Mouse (Mus musculus) lung, embryonic 15.5 days (tissue): ENCODE data around the gene Kcnh8. TPM values are rescaled to one million over a fixed set of nuclear protein-coding genes. Genes with fewer than 3 reads are reported as not detected.

Experiments
- ATAC-seq: fragments of 200-750 bp; cut with Nextera tagmentation; 2 replicates; pipeline ENCODE4 v1.8.0; 2017; ENCODE audit warnings: moderate number of reproducible peaks, borderline replicate concordance; ENCODE audit not compliant: low FRiP score, low TSS enrichment; ENCODE audit errors: extremely low read depth
- H3K27ac ChIP-seq: fragments of 300-500 bp; sonication (generic); 2 replicates; pipeline ENCODE4 v1.5.1; 2015; ENCODE audit warnings: moderate library complexity, mild to moderate bottlenecking, inconsistent platforms
- H3K27me3 ChIP-seq: fragments of 300-500 bp; sonication (generic); 2 replicates; pipeline ENCODE4 v1.6.1; 2015; ENCODE audit warnings: inconsistent platforms
- H3K36me3 ChIP-seq: fragments of 300-500 bp; sonication (generic); 2 replicates; pipeline ENCODE4 v1.6.1; 2015; ENCODE audit warnings: inconsistent platforms
- H3K4me1 ChIP-seq: fragments of 300-500 bp; sonication (generic); 2 replicates; pipeline ENCODE4 v1.6.1; 2015; ENCODE audit warnings: inconsistent platforms
- H3K4me2 ChIP-seq: fragments of 300-500 bp; sonication (generic); 2 replicates; pipeline ENCODE4 v1.6.1; 2015; ENCODE audit warnings: inconsistent platforms, mild to moderate bottlenecking, moderate library complexity
- H3K4me3 ChIP-seq: fragments of 300-500 bp; sonication (generic); 2 replicates; pipeline ENCODE4 v1.5.1; 2015; ENCODE audit warnings: mild to moderate bottlenecking, inconsistent platforms
- H3K9ac ChIP-seq: fragments of 300-500 bp; sonication (generic); 2 replicates; pipeline ENCODE4 v1.6.1; 2015; ENCODE audit warnings: inconsistent platforms
- H3K9me3 ChIP-seq: fragments of 300-500 bp; sonication (generic); 2 replicates; pipeline ENCODE4 v1.6.1; 2016; ENCODE audit warnings: inconsistent platforms
- WGBS: fragments of 180-500 bp; shearing (Covaris S2); methylation state at CpG from one replicate; pipeline ENCODE4 v1.1.7; 2015; 5-methylcytosine and 5-hydroxymethylcytosine counted together
- polyA plus RNA-seq: library from polyadenylated mRNA; unstranded; fragments of >200 nt; fragmentation: Nextera tagmentation; extraction: Ambion mirVana; gene quantifications from 2 replicates; pipeline ENCODE4 v1.2.1, GENCODE M21; 2015

The Kcnh8 gene
- polyA plus RNA-seq = 0.16 and 0.26 TPM in 2 replicates

DNA sequence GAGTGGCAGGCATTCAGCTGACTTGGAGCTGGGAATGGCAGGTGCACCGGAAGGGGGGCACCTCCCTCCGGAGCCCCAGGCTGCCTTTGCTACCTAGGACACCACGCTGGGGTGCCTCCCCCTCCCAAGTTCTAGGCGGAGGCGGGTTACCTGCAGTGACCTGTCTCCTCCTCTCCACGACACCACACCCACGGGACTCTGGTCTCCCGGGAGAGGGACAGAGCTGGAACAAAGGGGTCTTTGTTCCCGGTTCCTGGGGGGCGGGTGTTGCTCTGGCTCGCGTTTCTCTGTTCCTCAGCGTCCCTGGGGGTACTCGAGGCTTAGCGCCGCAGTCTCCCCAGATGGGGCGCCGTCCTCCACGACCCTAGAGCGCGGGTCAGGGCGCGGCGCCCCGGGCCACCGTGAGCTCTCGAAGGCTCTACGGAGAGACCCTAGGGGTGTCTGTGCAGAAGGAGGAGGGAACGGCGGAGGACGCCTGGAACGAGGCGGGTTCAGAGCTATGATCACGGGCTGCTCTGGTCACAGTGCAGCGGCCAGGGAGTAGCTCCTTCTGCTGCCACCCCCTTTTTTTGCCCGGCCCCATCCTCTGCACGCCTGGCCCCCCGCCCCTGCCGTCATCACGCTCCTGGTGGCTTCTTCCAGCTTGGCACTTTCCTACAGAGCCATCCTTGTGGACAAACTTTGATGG is at the start of gene Kcnh8:
Kcnh8 (plus strand) TSS at position 617 of the 688 bp plus-strand sequence.
- Histone ChIP-seq H3K4me3 (peak within 1 kb of the TSS; percentile 47), H3K4me1 (no peaks in the 10 kb centered on the region), H3K27ac (no peak within 1 kb of the TSS), H3K4me2 (peak within 1 kb of the TSS; percentile 73), H3K27me3 (peaks cover 27% of the 10 kb centered on the region), H3K9me3 (no peaks in the 10 kb centered on the region), H3K9ac (no peak within 1 kb of the TSS), H3K36me3 (no peaks in the 10 kb centered on the region)
- under 1% methylated on average over 35 of the region's 40 CpGs for WGBS
- peak; percentile 57 for ATAC-seq

DNA sequence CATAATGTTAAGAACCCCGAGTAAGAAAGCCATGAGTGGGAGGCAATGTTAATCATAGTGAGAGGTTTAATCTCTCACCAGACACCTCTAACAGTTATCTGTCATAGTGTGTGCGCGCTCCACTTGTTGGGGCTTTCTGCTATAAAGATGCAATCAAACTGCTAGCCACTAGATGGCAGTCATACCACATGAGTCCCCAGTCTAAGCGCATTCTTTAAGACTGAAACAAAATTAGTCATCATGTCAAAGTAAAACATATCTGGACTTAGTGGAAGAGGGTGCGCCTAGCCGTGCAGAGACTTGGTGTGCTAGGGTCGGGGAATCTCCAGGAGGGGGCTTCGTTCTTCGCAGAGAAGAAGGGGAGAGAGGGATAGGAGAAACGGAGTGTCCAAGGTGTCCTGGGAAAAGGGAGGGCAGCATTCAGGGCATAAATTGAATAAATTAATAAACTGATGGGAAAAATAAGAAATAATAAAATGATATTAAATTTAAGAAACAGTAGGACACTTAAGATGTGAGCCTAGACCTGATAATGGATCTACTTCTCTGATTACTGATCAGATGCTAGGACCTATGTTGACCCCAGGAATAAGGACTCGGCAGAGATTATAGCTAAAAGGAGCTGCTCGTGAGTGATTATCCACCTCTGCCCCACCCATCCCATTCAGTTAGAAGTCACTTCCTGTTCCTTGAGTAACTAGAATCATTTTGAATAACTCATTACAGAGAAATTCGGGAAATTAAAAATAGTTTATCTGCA is 42.4 kb upstream of the Kcnh8 start:
- Histone ChIP-seq H3K4me1 (no peaks in the 10 kb centered on the region), H3K4me2 (no peak overlapping the region), H3K4me3 (no peak overlapping the region), H3K9ac (no peak overlapping the region), H3K27ac (no peak overlapping the region), H3K9me3 (no peaks in the 10 kb centered on the region), H3K36me3 (no peaks in the 10 kb centered on the region), H3K27me3 (no peaks in the 10 kb centered on the region)
- peak; percentile 52; the same call in 1 of the 2 replicates for ATAC-seq
- WGBS = 22% methylated on average over 13 of the region's 13 CpGs

DNA sequence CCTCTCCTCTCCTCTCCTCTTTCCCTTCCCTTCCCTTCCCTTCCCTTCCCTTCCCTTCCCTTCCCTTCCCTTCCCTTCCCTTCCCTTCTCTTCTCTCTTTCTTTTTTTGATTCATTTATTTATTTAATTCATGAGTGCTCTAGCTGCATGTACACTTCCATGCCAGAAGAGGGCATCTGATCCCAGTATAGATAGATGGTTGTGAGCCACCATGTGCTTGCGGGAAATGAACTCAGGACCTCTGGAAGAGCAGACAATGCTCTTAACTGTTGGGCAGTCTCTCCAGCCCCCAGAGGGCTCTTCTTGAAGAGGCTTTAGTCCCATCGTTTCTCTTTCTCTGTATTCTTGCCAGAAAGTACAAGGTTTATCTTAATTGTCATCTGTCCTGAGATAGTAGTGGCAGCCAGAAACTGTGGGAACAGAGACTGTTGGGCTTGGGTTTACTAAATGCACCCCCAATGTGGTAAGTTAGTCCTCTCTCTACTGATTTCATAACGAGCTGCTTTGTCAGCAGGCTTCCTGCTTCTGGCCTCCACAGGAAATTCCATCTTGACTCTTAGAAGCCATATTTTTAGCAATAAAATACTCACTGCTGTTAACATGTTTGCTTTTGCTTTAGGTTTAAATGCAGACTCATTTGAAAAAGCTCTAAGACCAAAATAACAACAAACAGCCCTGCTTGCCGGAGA is 36.9 kb upstream of the Kcnh8 start:
- WGBS = 43% methylated on average over 4 of the region's 4 CpGs
- Histone ChIP-seq H3K4me1 (no peaks in the 10 kb centered on the region), H3K4me3 (no peak overlapping the region), H3K27me3 (no peaks in the 10 kb centered on the region), H3K27ac (no peak overlapping the region), H3K4me2 (no peak overlapping the region), H3K36me3 (no peaks in the 10 kb centered on the region), H3K9me3 (no peaks in the 10 kb centered on the region), H3K9ac (no peak overlapping the region)
- ATAC-seq = no peak

DNA sequence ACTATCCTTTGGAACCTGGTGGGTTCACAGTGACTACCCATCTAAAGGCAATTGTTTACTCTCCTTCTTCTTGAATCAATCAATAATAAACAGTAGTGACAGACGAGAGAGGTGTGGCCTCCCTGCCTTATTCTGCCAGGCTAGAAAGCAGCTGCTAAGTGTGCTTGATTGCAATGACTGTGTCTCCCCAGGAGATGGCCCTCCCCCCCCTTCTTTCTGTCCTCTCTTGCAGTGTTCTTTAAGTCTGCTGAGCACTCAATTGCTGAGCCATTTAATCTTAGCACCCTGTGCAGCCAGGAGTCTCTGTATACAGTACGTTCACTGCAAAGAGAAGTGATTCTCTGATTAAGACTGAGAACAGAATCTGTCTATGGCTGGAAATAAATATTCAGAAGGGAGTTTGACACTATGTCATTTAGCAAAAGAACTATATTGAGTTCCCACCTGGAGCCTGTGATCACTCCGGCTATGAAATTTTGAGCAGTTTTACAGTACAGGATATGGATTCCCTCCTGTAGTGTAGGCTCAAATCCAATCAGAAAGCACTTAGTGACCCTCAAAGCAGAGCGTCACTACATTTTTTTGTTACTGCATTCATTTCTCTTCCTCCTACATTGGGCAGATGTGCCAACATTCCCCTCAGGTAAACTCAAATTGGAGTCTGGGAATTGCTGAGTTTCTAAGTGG is 32.8 kb upstream of the Kcnh8 start:
- no peak for ATAC-seq
- Histone ChIP-seq H3K4me3 (no peak overlapping the region), H3K9ac (no peak overlapping the region), H3K36me3 (no peaks in the 10 kb centered on the region), H3K27me3 (no peaks in the 10 kb centered on the region), H3K4me1 (no peaks in the 10 kb centered on the region), H3K4me2 (no peak overlapping the region), H3K27ac (no peak overlapping the region), H3K9me3 (no peaks in the 10 kb centered on the region)
- WGBS = 58% methylated on average over 4 of the region's 4 CpGs

DNA sequence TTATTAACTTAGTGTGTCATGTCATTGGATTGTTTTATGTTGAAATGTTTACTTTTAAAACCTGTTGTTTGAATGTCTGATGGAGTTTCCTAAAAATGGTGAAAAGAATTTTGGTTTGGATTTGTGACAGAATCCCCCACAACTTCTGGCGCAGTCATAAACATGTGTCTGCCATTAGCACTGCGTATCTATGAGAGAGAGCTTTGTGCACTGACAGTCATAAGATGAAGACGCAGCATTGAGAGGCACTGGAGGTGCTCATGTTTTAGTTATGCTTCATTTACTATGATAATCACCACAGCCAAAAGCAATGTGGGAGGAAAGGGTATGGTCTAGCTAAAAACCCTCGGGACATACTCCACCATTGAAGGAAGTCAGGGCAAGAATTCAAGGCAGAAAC is 30.3 kb upstream of the Kcnh8 start:
- Histone ChIP-seq H3K4me1 (no peaks in the 10 kb centered on the region), H3K4me3 (no peak overlapping the region), H3K27me3 (no peaks in the 10 kb centered on the region), H3K36me3 (no peaks in the 10 kb centered on the region), H3K4me2 (no peak overlapping the region), H3K9ac (no peak overlapping the region), H3K27ac (no peak overlapping the region), H3K9me3 (no peaks in the 10 kb centered on the region)
- 71% methylated on average over 4 of the region's 4 CpGs for WGBS
- ATAC-seq = no peak

DNA sequence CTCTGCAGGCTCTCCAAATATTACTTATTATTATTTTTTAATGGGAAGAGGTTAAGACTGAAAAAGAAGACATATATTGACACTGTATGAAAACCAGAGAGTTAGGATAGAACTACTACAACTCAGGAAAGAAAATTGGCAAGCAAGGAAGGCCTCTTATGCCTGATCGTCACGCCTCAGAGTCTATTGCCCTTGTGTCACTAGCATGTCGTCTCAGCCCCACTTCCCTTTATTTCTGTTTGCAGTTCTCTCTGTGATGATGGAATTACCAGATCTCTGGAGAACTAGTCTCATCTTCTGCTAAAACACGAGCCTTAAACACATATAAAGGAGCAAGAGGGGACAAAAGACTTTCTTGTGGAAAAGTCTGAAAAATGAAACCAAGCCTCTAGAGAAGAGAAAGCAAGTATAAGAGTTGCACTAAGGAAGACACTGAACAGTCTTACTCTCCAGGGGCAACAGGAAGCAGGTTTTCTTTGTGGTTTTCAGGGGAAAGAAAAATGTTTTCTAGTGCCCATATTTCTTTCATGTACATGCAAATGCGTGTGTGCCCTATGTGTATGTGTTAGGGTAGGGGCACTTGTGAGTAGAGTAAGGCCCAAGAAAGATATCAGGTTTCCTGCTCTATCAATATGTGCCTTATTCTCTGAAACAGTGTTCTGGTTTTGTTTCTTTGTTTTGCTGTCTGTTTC is 10.9 kb upstream of the Kcnh8 start:
- no peak overlapping the region for H3K4me3 ChIP-seq
- H3K36me3 ChIP-seq = no peaks in the 10 kb centered on the region
- no peak overlapping the region for H3K27ac ChIP-seq
- 69% methylated on average over 5 of the region's 5 CpGs for WGBS
- H3K9ac ChIP-seq = no peak overlapping the region
- no peak overlapping the region for H3K4me2 ChIP-seq
- H3K9me3 ChIP-seq = no peaks in the 10 kb centered on the region
- no peaks in the 10 kb centered on the region for H3K27me3 ChIP-seq
- H3K4me1 ChIP-seq = no peaks in the 10 kb centered on the region
- no peak for ATAC-seq

DNA sequence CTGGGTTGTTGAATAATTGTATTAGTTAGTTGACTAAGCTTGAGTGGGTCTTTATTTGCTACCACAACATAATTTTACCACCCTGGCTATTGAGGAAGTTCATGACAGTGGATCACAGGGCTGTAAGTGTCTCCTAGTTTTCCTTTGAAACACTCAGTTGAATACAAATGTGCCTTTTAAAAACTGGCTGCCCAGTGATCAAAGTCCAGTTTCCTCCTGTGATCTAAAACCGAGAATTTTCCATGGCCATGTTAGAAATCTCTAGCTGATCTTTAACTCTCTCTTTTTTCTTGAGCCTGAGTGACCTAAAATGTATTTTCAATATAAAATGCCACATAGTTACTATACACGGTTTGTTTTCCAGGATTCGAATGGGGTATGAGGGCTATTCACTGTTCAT is 3.4 kb upstream of the Kcnh8 start:
- no peaks in the 10 kb centered on the region for H3K4me1 ChIP-seq
- peaks cover 27% of the 10 kb centered on the region for H3K27me3 ChIP-seq
- H3K4me2 ChIP-seq = no peak overlapping the region
- WGBS = 67% methylated on average over 3 of the region's 3 CpGs
- no peaks in the 10 kb centered on the region for H3K9me3 ChIP-seq
- no peak for ATAC-seq
- no peak overlapping the region for H3K4me3 ChIP-seq
- H3K9ac ChIP-seq = no peak overlapping the region
- no peak overlapping the region for H3K27ac ChIP-seq
- no peaks in the 10 kb centered on the region for H3K36me3 ChIP-seq

DNA sequence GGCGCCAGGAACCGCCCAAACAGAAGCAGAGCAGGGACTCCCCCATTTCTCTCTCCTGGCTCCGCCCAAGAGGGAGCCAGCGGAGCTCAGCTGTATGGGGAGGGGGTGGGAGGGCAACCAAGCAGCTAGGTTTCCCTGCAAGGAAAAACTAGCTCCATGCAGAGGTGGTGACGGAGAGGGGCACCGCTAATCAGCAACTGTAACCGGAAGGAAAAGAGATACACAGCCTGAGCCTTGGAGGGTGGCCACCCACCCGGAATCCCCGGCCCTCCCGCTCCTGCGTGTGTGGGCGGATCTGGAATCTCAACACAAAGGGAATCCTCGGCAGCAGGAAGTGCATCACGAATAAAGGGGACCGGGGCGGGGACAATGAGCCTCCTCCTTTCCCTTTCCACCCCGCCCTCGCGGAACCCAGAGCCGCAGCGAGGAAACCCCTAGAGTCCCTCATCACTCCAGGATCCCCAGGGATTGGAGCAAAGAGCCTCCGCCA is 1.6 kb upstream of the Kcnh8 start:
- H3K4me1 ChIP-seq = no peaks in the 10 kb centered on the region
- H3K27me3 ChIP-seq = peaks cover 27% of the 10 kb centered on the region
- WGBS = 0% methylated on average over 22 of the region's 22 CpGs
- H3K4me2 ChIP-seq = peak overlapping the region; percentile 73
- peak overlapping the region; percentile 31; the same call in 1 of the 2 replicates for H3K9ac ChIP-seq
- H3K4me3 ChIP-seq = peak overlapping the region; percentile 47
- ATAC-seq = peak; percentile 85
- no peaks in the 10 kb centered on the region for H3K36me3 ChIP-seq
- H3K9me3 ChIP-seq = no peaks in the 10 kb centered on the region
- H3K27ac ChIP-seq = no peak overlapping the region

DNA sequence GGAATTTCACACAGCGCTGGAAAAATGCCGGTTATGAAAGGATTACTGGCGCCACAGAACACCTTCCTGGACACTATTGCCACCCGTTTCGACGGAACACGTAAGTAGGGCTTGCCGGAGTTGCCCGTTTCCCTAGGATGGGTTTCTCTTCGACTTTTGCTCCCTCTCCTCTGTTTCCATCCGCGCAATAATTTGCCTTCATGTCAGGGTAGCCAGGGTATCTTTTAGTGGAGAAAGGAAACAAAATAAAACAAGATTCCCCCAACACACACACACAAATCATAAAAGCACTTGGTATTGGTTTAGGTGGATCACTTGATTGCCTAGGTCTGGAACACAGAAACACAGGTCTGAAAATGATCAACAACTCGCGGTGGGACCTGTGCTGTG is 267 bp downstream of the Kcnh8 start:
- H3K27ac ChIP-seq = no peak overlapping the region
- peaks cover 27% of the 10 kb centered on the region for H3K27me3 ChIP-seq
- no peak for ATAC-seq
- H3K4me3 ChIP-seq = peak overlapping the region; percentile 47
- H3K36me3 ChIP-seq = no peaks in the 10 kb centered on the region
- H3K4me1 ChIP-seq = no peaks in the 10 kb centered on the region
- 3% methylated on average over 14 of the region's 14 CpGs for WGBS
- no peaks in the 10 kb centered on the region for H3K9me3 ChIP-seq
- H3K4me2 ChIP-seq = peak overlapping the region; percentile 73
- no peak overlapping the region for H3K9ac ChIP-seq

DNA sequence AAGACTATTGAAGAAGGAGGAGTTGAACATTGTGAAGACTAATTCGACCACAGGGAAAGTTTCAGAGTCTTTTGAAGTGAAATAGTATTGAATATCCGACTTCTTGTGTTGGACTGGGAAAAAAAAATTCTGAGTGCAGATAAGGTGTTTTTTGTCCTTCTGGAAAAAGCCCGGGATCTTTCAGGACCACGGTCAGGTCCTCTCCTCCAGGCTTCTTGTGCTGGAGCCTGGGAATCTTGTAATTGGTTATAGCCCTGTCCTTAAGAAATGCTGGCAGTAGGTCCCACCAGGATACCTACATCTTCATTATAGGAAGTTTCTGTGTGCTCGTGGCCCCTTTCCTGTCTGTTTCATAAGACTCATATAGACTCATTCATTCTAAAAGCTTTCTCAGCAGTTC is 902 bp downstream of the Kcnh8 start:
- H3K4me3 ChIP-seq = no peak overlapping the region
- 6% methylated on average over 5 of the region's 5 CpGs for WGBS
- no peaks in the 10 kb centered on the region for H3K4me1 ChIP-seq
- peaks cover 27% of the 10 kb centered on the region for H3K27me3 ChIP-seq
- no peaks in the 10 kb centered on the region for H3K9me3 ChIP-seq
- no peaks in the 10 kb centered on the region for H3K36me3 ChIP-seq
- H3K4me2 ChIP-seq = no peak overlapping the region
- H3K27ac ChIP-seq = no peak overlapping the region
- H3K9ac ChIP-seq = no peak overlapping the region
- no peak for ATAC-seq

DNA sequence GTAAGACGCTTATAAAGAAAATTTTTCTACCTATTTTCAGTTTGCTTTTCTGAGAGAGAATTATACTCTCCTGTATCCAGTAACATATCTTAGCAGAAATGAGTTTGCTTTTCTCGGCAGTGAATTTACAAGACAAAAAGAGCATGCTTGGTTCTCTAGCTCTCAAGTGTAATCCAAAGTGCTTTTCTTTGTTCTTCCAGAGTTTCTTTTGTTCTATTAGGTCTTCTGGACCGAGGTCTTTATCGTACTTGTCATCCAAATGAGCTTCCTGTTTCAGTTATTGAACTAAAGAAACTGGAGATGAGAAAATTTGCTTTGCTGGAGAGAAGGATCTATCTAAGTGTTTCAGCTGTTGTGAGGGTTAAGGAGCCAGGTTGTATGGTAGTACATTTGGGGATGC is 8.9 kb downstream of the Kcnh8 start:
- no peaks in the 10 kb centered on the region for H3K4me1 ChIP-seq
- no peak overlapping the region for H3K4me3 ChIP-seq
- H3K27me3 ChIP-seq = no peaks in the 10 kb centered on the region
- H3K27ac ChIP-seq = no peak overlapping the region
- no peak for ATAC-seq
- no peak overlapping the region for H3K9ac ChIP-seq
- H3K9me3 ChIP-seq = no peaks in the 10 kb centered on the region
- H3K36me3 ChIP-seq = no peaks in the 10 kb centered on the region
- no peak overlapping the region for H3K4me2 ChIP-seq
- WGBS = 65% methylated on average over 4 of the region's 4 CpGs
